8 mouse cellular contexts compared by ENCODE assay signal in genomic region chr9:21424631-21425555, GRCm38 (mm10). TPM values are rescaled to one million over a fixed set of nuclear protein-coding genes. Genes with fewer than 3 reads are reported as not detected.
A peak's percentile ranks its signal among the peaks of the same experiment; 100 is the strongest.
DNase-seq lines count a peak whose midpoint lies in the region; ATAC-seq lines count a peak whose summit lies in the region.

Gene Dnm2, plus strand, starts transcription at chr9:21424908.

- H3K27ac ChIP-seq in brown adipose tissue, adult 24 weeks (replicated peaks; ENCODE audit: low read depth, low read length) = peak within 1 kb of the TSS; percentile 85
- H3K27ac ChIP-seq in heart, embryonic 13.5 days (replicated peaks) = peak within 1 kb of the TSS; percentile 92
- peak within 1 kb of the TSS; percentile 92 for H3K27ac ChIP-seq in liver, embryonic 12.5 days
- peak within 1 kb of the TSS; percentile 94 for H3K27ac ChIP-seq in stomach, embryonic 15.5 days

- H3K9ac ChIP-seq in heart, embryonic 13.5 days = peak within 1 kb of the TSS; percentile 92
- peak within 1 kb of the TSS; percentile 93 for H3K9ac ChIP-seq in liver, embryonic 12.5 days
- peak within 1 kb of the TSS; percentile 91 for H3K9ac ChIP-seq in stomach, embryonic 15.5 days

- peak within 1 kb of the TSS; percentile 95 for H3K4me3 ChIP-seq in brown adipose tissue, adult 24 weeks (ENCODE audit: insufficient read depth, low read depth, low read length)
- H3K4me3 ChIP-seq in heart, embryonic 13.5 days = peak within 1 kb of the TSS; percentile 86
- H3K4me3 ChIP-seq in liver, embryonic 12.5 days = peak within 1 kb of the TSS; percentile 79
- peak within 1 kb of the TSS; percentile 92 for H3K4me3 ChIP-seq in stomach, embryonic 15.5 days (replicated peaks)

- H3K27me3 ChIP-seq in heart, embryonic 13.5 days (replicated peaks) = no peaks in the 10 kb centered on the region
- H3K27me3 ChIP-seq in liver, embryonic 12.5 days (replicated peaks) = no peaks in the 10 kb centered on the region
- H3K27me3 ChIP-seq in stomach, embryonic 15.5 days (replicated peaks) = no peaks in the 10 kb centered on the region

- under 1% methylated on average over 82 of the region's 82 CpGs for WGBS in heart, embryonic 13.5 days
- WGBS in liver, embryonic 12.5 days (ENCODE audit: insufficient replicate concordance) = under 1% methylated on average over 80 of the region's 82 CpGs
- WGBS in stomach, embryonic 15.5 days = under 1% methylated on average over 82 of the region's 82 CpGs

- peak; percentile 97 for ATAC-seq in heart, embryonic 13.5 days (ENCODE audit: extremely low read depth, insufficient number of reproducible peaks, low FRiP score, low TSS enrichment)
- ATAC-seq in liver, embryonic 12.5 days = peak; percentile 97
- peak; percentile 97 for ATAC-seq in stomach, embryonic 15.5 days (ENCODE audit: insufficient read depth, low FRiP score, low read depth)

- peaks cover 18% of the 10 kb centered on the region for H3K36me3 ChIP-seq in heart, embryonic 13.5 days
- H3K36me3 ChIP-seq in liver, embryonic 12.5 days = peaks cover 30% of the 10 kb centered on the region
- H3K36me3 ChIP-seq in stomach, embryonic 15.5 days = peaks cover 11% of the 10 kb centered on the region

- H3K4me2 ChIP-seq in heart, embryonic 13.5 days = peak within 1 kb of the TSS; percentile 83
- H3K4me2 ChIP-seq in liver, embryonic 12.5 days = peak within 1 kb of the TSS; percentile 91
- H3K4me2 ChIP-seq in stomach, embryonic 15.5 days = peak within 1 kb of the TSS; percentile 81

- H3K9me3 ChIP-seq in heart, embryonic 13.5 days = no peaks in the 10 kb centered on the region
- no peaks in the 10 kb centered on the region for H3K9me3 ChIP-seq in liver, embryonic 12.5 days (replicated peaks)
- H3K9me3 ChIP-seq in stomach, embryonic 15.5 days = no peaks in the 10 kb centered on the region

- DNase-seq in CD4-positive, CD25-positive, alpha-beta regulatory T cell, adult 2 months (ENCODE audit: low read depth, low spot score) = peak; percentile 98
- DNase-seq in fat pad, adult 2 months (ENCODE audit: extremely low read depth, low read depth, low spot score) = peak; percentile 97
- peak; percentile 97 for DNase-seq in kidney, postnatal 10 days
- peak; percentile 99 to 100 for DNase-seq in natural killer cell, adult 2 months (ENCODE audit: low spot score in 2 of 2)

- peaks cover 21% of the 10 kb centered on the region for H3K4me1 ChIP-seq in brown adipose tissue, adult 24 weeks (ENCODE audit: control insufficient read depth, insufficient read depth, insufficient read length, low read length)
- peaks cover 38% of the 10 kb centered on the region for H3K4me1 ChIP-seq in heart, embryonic 13.5 days
- H3K4me1 ChIP-seq in liver, embryonic 12.5 days = peaks cover 59% of the 10 kb centered on the region
- H3K4me1 ChIP-seq in stomach, embryonic 15.5 days = peaks cover 13% of the 10 kb centered on the region

RNA-seq across cellular contexts. Expression of gene Dnm2, which starts in this region (rescaled TPM):
- 39.0 and 48.4 TPM in 2 replicates for polyA plus RNA-seq in brown adipose tissue, adult 24 weeks (2012; ENCODE audit: insufficient read depth, insufficient read length, missing spikeins)
- 66.8 and 67.6 TPM in 2 replicates for polyA plus RNA-seq in heart, embryonic 13.5 days (2015; fragmentation: Nextera tagmentation; extraction: Ambion mirVana)
- 72.2 and 75.5 TPM in 2 replicates for polyA plus RNA-seq in liver, embryonic 12.5 days (2016; fragmentation: Nextera tagmentation; extraction: Ambion mirVana)
- 71.3 and 75.7 TPM in 2 replicates for polyA plus RNA-seq in stomach, embryonic 15.5 days (2015; fragmentation: Nextera tagmentation; extraction: Ambion mirVana)

Comparison
In these comparisons a context has a peak if more than half of its experiments do, and no peak if none do; other contexts are left out.
1. Peak in every context shown above with its lines: DNase-seq, ATAC-seq, H3K4me3 ChIP-seq and H3K27ac ChIP-seq.